Mouse (Mus musculus) forebrain, postnatal 0 days (tissue): ENCODE measurements around the gene Stn1. TPM values are rescaled to one million over a fixed set of nuclear protein-coding genes. Genes with fewer than 3 reads are reported as not detected.

Source experiments
- ATAC-seq: fragments of 200-750 bp; cut with Nextera tagmentation; 2 replicates; pipeline ENCODE4 v1.8.0; 2017; ENCODE audit warnings: mild to moderate bottlenecking, moderate library complexity
- DNase-seq: peaks from one replicate; pipeline ENCODE4 v3.0.0-alpha.2; 2015
- H3K27ac ChIP-seq: fragments of 300-500 bp; sonication (generic); 2 replicates; pipeline ENCODE4 v1.5.1; 2014; ENCODE audit warnings: low read depth, mild to moderate bottlenecking, antibody characterized with exemption, low read length, moderate library complexity, mixed read lengths
- H3K27me3 ChIP-seq: fragments of 300-500 bp; sonication (generic); 2 replicates; pipeline ENCODE4 v1.6.1; 2014; ENCODE audit warnings: mild to moderate bottlenecking, low read length, mixed read lengths; ENCODE audit not compliant: insufficient read depth
- H3K36me3 ChIP-seq: fragments of 300-500 bp; sonication (generic); 2 replicates; pipeline ENCODE4 v1.6.1; 2014; ENCODE audit warnings: mild to moderate bottlenecking, moderate library complexity; ENCODE audit not compliant: insufficient read depth
- H3K4me1 ChIP-seq: fragments of 300-500 bp; sonication (generic); 2 replicates; pipeline ENCODE4 v1.6.1; 2014; ENCODE audit warnings: antibody characterized with exemption; ENCODE audit not compliant: insufficient read depth
- H3K4me2 ChIP-seq: fragments of 300-500 bp; sonication (generic); 2 replicates; pipeline ENCODE4 v1.6.1; 2014; ENCODE audit warnings: low read depth, mild to moderate bottlenecking, moderate library complexity
- H3K4me3 ChIP-seq: fragments of 300-500 bp; sonication (generic); 2 replicates; pipeline ENCODE4 v1.5.1; 2014; ENCODE audit warnings: low read depth, low read length, mixed read lengths
- H3K9ac ChIP-seq: fragments of 300-500 bp; sonication (generic); 2 replicates; pipeline ENCODE4 v1.6.1; 2014; ENCODE audit warnings: mild to moderate bottlenecking
- H3K9me3 ChIP-seq: fragments of 300-500 bp; sonication (generic); 2 replicates; pipeline ENCODE4 v1.6.1; 2016; ENCODE audit warnings: low read length
- CTCF ChIP-seq: sonication (generic); IDR thresholded peaks from 2 replicates; pipeline ENCODE4 v1.5.1; 2016; ENCODE audit warnings: antibody characterized with exemption, control low read depth, low read depth
- WGBS: fragments of 180-500 bp; shearing (Covaris S2); extraction: QIAGEN DNeasy Blood & Tissue Kit; methylation state at CpG from one replicate; pipeline ENCODE4 v1.1.7; 2014; 5-methylcytosine and 5-hydroxymethylcytosine counted together
- polyA plus RNA-seq: library from polyadenylated mRNA; unstranded; fragments of >200 nt; fragmentation: Nextera tagmentation; extraction: Ambion mirVana; gene quantifications from 2 replicates; pipeline ENCODE4 v1.2.1, GENCODE M21; 2015
- total RNA-seq: library from RNA; depleted of rRNA; stranded (reverse); fragments of >200 nt; gene quantifications from 2 replicates; pipeline ENCODE4 v1.2.3, GENCODE M21; 2014

Gene Stn1
- total and polyA plus RNA-seq, 2 experiments from 2014 or later = 19.6 to 20.9 TPM

GRCm38 (mm10) chr19:47517570-47517969, 19.7 kb downstream of the Stn1 start:
- H3K4me3 ChIP-seq = no peak overlapping the region
- ATAC-seq (peak; percentile 34; the same call in 1 of the 2 replicates), DNase-seq (no peak)
- no peaks in the 10 kb centered on the region for H3K9me3 ChIP-seq
- no peak for TF ChIP-seq CTCF
- no peaks in the 10 kb centered on the region for H3K4me1 ChIP-seq
- no peak overlapping the region for H3K27ac ChIP-seq
- no peak overlapping the region for H3K4me2 ChIP-seq
- H3K9ac ChIP-seq = no peak overlapping the region
- WGBS = 51% methylated on average over 8 of the region's 8 CpGs
- peaks cover 26% of the 10 kb centered on the region; the same call in 1 of the 2 replicates for H3K36me3 ChIP-seq
- H3K27me3 ChIP-seq = no peaks in the 10 kb centered on the region

- 70% methylated on average over 12 of the region's 12 CpGs for WGBS
- Histone ChIP-seq H3K9me3 (no peaks in the 10 kb centered on the region), H3K4me3 (no peak overlapping the region), H3K27me3 (no peaks in the 10 kb centered on the region), H3K4me2 (no peak overlapping the region), H3K27ac (no peak overlapping the region), H3K9ac (no peak overlapping the region), H3K36me3 (peaks cover 22% of the 10 kb centered on the region; the same call in 1 of the 2 replicates), H3K4me1 (no peaks in the 10 kb centered on the region)
- peak; percentile 55 for DNase-seq
- peak; percentile 59 for ATAC-seq
- TF ChIP-seq CTCF = no peak
Observed at GRCm38 (mm10) chr19:47516879-47517278, 20.4 kb downstream of the Stn1 start.

- H3K4me1 ChIP-seq = no peaks in the 10 kb centered on the region
- no peaks in the 10 kb centered on the region for H3K27me3 ChIP-seq
- 90% methylated on average over 5 of the region's 5 CpGs for WGBS
- no peak overlapping the region for H3K9ac ChIP-seq
- H3K9me3 ChIP-seq = no peaks in the 10 kb centered on the region
- TF ChIP-seq CTCF = no peak
- DNase-seq (no peak), ATAC-seq (no peak)
- H3K4me3 ChIP-seq = no peak overlapping the region
- H3K27ac ChIP-seq = no peak overlapping the region
- H3K36me3 ChIP-seq = peaks cover 20% of the 10 kb centered on the region; the same call in 1 of the 2 replicates
- H3K4me2 ChIP-seq = no peak overlapping the region
Observed at GRCm38 (mm10) chr19:47515091-47515490, 22.2 kb downstream of the Stn1 start.

- ATAC-seq (no peak), DNase-seq (no peak)
- Histone ChIP-seq H3K4me1 (no peaks in the 10 kb centered on the region), H3K27me3 (no peaks in the 10 kb centered on the region), H3K4me2 (no peak overlapping the region), H3K27ac (no peak overlapping the region), H3K36me3 (peaks cover 22% of the 10 kb centered on the region; the same call in 1 of the 2 replicates), H3K9me3 (no peaks in the 10 kb centered on the region), H3K4me3 (no peak overlapping the region), H3K9ac (no peak overlapping the region)
- no peak for TF ChIP-seq CTCF
- 83% methylated on average over 4 of the region's 4 CpGs for WGBS
Observed at GRCm38 (mm10) chr19:47513618-47513897, 23.7 kb downstream of the Stn1 start.

GRCm38 (mm10) chr19:47512794-47513617, 24.3 kb downstream of the Stn1 start:
- no peak for TF ChIP-seq CTCF
- WGBS = 90% methylated on average over 21 of the region's 21 CpGs

GRCm38 (mm10) chr19:47511958-47512357, 25.3 kb downstream of the Stn1 start:
- Histone ChIP-seq H3K27ac (no peak overlapping the region), H3K4me3 (no peak overlapping the region), H3K9ac (no peak overlapping the region), H3K4me1 (no peaks in the 10 kb centered on the region), H3K36me3 (peaks cover 22% of the 10 kb centered on the region; the same call in 1 of the 2 replicates), H3K9me3 (no peaks in the 10 kb centered on the region), H3K4me2 (no peak overlapping the region), H3K27me3 (no peaks in the 10 kb centered on the region)
- DNase-seq = no peak
- no peak for ATAC-seq
- no peak for TF ChIP-seq CTCF
- 78% methylated on average over 6 of the region's 6 CpGs for WGBS

More at GRCm38 (mm10) chr19:47512794-47513617, 24.3 kb downstream of the Stn1 start:
- no peak for ATAC-seq
- Histone ChIP-seq H3K9me3 (no peaks in the 10 kb centered on the region), H3K36me3 (peaks cover 22% of the 10 kb centered on the region; the same call in 1 of the 2 replicates), H3K4me1 (no peaks in the 10 kb centered on the region), H3K4me2 (no peak overlapping the region), H3K9ac (no peak overlapping the region), H3K27me3 (no peaks in the 10 kb centered on the region), H3K4me3 (no peak overlapping the region), H3K27ac (no peak overlapping the region)
- no peak for DNase-seq

- Histone ChIP-seq H3K27ac (peak overlapping the region; percentile 24; the same call in 1 of the 2 replicates), H3K9me3 (no peaks in the 10 kb centered on the region), H3K4me1 (no peaks in the 10 kb centered on the region), H3K27me3 (no peaks in the 10 kb centered on the region), H3K4me3 (no peak overlapping the region), H3K4me2 (no peak overlapping the region), H3K9ac (no peak overlapping the region), H3K36me3 (peaks cover 22% of the 10 kb centered on the region; the same call in 1 of the 2 replicates)
- DNase-seq (no peak), ATAC-seq (no peak)
- no peak for TF ChIP-seq CTCF
- 55% methylated on average over 7 of the region's 7 CpGs for WGBS
Observed at GRCm38 (mm10) chr19:47511294-47511675, 26.0 kb downstream of the Stn1 start.
